Mouse (Mus musculus): ENCODE measurements around the gene Tbl1xr1. TPM values are rescaled to one million over a fixed set of nuclear protein-coding genes. Genes with fewer than 3 reads are reported as not detected.
A peak's percentile ranks its signal among the peaks of the same experiment; 100 is the strongest.

The Tbl1xr1 gene
- polyA plus RNA-seq, 1 experiment from 2014 or later = 6.9 TPM

GRCm38 (mm10) chr3:22131277-22131676, 54.8 kb downstream of the Tbl1xr1 start:
- 39% methylated on average over 2 of the region's 2 CpGs for WGBS (ENCODE audit: insufficient replicate concordance)
- Histone ChIP-seq H3K4me3 (ENCODE audit: low read depth, low read length) (no peak overlapping the region), H3K27ac (ENCODE audit: low read length) (no peak overlapping the region), H3K36me3 (ENCODE audit: control insufficient read depth, insufficient read depth) (no peaks in the 10 kb centered on the region), H3K9ac (ENCODE audit: low read depth, low read length) (no peak overlapping the region), H3K4me2 (ENCODE audit: low read depth, low read length) (no peak overlapping the region), H3K4me1 (ENCODE audit: control insufficient read depth, low read depth, low read length) (no peaks in the 10 kb centered on the region), H3K9me3 (replicated peaks; ENCODE audit: control insufficient read depth, low read length) (no peaks in the 10 kb centered on the region), H3K27me3 (ENCODE audit: control insufficient read depth, insufficient read depth, low read depth, low read length) (no peaks in the 10 kb centered on the region)
- no peak for ATAC-seq (ENCODE audit: low read depth)

- 84% methylated on average over 7 of the region's 7 CpGs for WGBS (ENCODE audit: insufficient replicate concordance)
- no peaks in the 10 kb centered on the region for H3K36me3 ChIP-seq (ENCODE audit: control insufficient read depth, insufficient read depth)
- ATAC-seq (ENCODE audit: low read depth) = no peak
Observed at GRCm38 (mm10) chr3:22133626-22134025, 57.2 kb downstream of the Tbl1xr1 start.

GRCm38 (mm10) chr3:22137793-22138579, 61.5 kb downstream of the Tbl1xr1 start:
- WGBS (ENCODE audit: insufficient replicate concordance) = 46% methylated on average over 9 of the region's 9 CpGs

More at GRCm38 (mm10) chr3:22133626-22134025, 57.2 kb downstream of the Tbl1xr1 start:
- no peak overlapping the region for H3K27ac ChIP-seq (ENCODE audit: low read length)
- H3K4me3 ChIP-seq (ENCODE audit: low read depth, low read length) = no peak overlapping the region
- H3K9ac ChIP-seq (ENCODE audit: low read depth, low read length) = no peak overlapping the region
- H3K4me2 ChIP-seq (ENCODE audit: low read depth, low read length) = no peak overlapping the region
- no peaks in the 10 kb centered on the region; the same call in 1 of the 2 replicates for H3K4me1 ChIP-seq (ENCODE audit: control insufficient read depth, low read depth, low read length)
- no peaks in the 10 kb centered on the region for H3K27me3 ChIP-seq (ENCODE audit: control insufficient read depth, insufficient read depth, low read depth, low read length)
- H3K9me3 ChIP-seq (replicated peaks; ENCODE audit: control insufficient read depth, low read length) = no peaks in the 10 kb centered on the region

GRCm38 (mm10) chr3:22138580-22139099, 62.2 kb downstream of the Tbl1xr1 start:
- Histone ChIP-seq H3K36me3 (ENCODE audit: control insufficient read depth, insufficient read depth) (no peaks in the 10 kb centered on the region), H3K27me3 (ENCODE audit: control insufficient read depth, insufficient read depth, low read depth, low read length) (no peaks in the 10 kb centered on the region), H3K9me3 (replicated peaks; ENCODE audit: control insufficient read depth, low read length) (no peaks in the 10 kb centered on the region), H3K9ac (ENCODE audit: low read depth, low read length) (no peak overlapping the region), H3K4me1 (ENCODE audit: control insufficient read depth, low read depth, low read length) (no peaks in the 10 kb centered on the region; the same call in 1 of the 2 replicates), H3K27ac (ENCODE audit: low read length) (no peak overlapping the region), H3K4me3 (ENCODE audit: low read depth, low read length) (no peak overlapping the region), H3K4me2 (ENCODE audit: low read depth, low read length) (no peak overlapping the region)
- no peak for ATAC-seq (ENCODE audit: low read depth)
- WGBS (ENCODE audit: insufficient replicate concordance) = 23% methylated on average over 2 of the region's 2 CpGs

More at GRCm38 (mm10) chr3:22137793-22138579, 61.5 kb downstream of the Tbl1xr1 start:
- H3K4me3 ChIP-seq (ENCODE audit: low read depth, low read length) = no peak overlapping the region
- ATAC-seq (ENCODE audit: low read depth) = no peak
- no peaks in the 10 kb centered on the region for H3K9me3 ChIP-seq (replicated peaks; ENCODE audit: control insufficient read depth, low read length)
- H3K36me3 ChIP-seq (ENCODE audit: control insufficient read depth, insufficient read depth) = no peaks in the 10 kb centered on the region
- H3K9ac ChIP-seq (ENCODE audit: low read depth, low read length) = no peak overlapping the region
- no peaks in the 10 kb centered on the region; the same call in 1 of the 2 replicates for H3K4me1 ChIP-seq (ENCODE audit: control insufficient read depth, low read depth, low read length)
- H3K27me3 ChIP-seq (ENCODE audit: control insufficient read depth, insufficient read depth, low read depth, low read length) = no peaks in the 10 kb centered on the region
- H3K4me2 ChIP-seq (ENCODE audit: low read depth, low read length) = no peak overlapping the region
- H3K27ac ChIP-seq (ENCODE audit: low read length) = no peak overlapping the region

- H3K4me3 ChIP-seq (ENCODE audit: low read depth, low read length) = no peak overlapping the region
- no peak overlapping the region for H3K4me2 ChIP-seq (ENCODE audit: low read depth, low read length)
- H3K4me1 ChIP-seq (ENCODE audit: control insufficient read depth, low read depth, low read length) = no peaks in the 10 kb centered on the region; the same call in 1 of the 2 replicates
- ATAC-seq (ENCODE audit: low read depth) = no peak
- WGBS (ENCODE audit: insufficient replicate concordance) = 63% methylated on average over 3 of the region's 3 CpGs
- no peak overlapping the region for H3K27ac ChIP-seq (ENCODE audit: low read length)
- no peaks in the 10 kb centered on the region for H3K9me3 ChIP-seq (replicated peaks; ENCODE audit: control insufficient read depth, low read length)
- H3K27me3 ChIP-seq (ENCODE audit: control insufficient read depth, insufficient read depth, low read depth, low read length) = no peaks in the 10 kb centered on the region
- no peak overlapping the region for H3K9ac ChIP-seq (ENCODE audit: low read depth, low read length)
- H3K36me3 ChIP-seq (ENCODE audit: control insufficient read depth, insufficient read depth) = no peaks in the 10 kb centered on the region
Observed at GRCm38 (mm10) chr3:22140111-22140658, 63.7 kb downstream of the Tbl1xr1 start.

- Histone ChIP-seq H3K9me3 (replicated peaks; ENCODE audit: control insufficient read depth, low read length) (no peaks in the 10 kb centered on the region), H3K27me3 (ENCODE audit: control insufficient read depth, insufficient read depth, low read depth, low read length) (no peaks in the 10 kb centered on the region), H3K36me3 (ENCODE audit: control insufficient read depth, insufficient read depth) (no peaks in the 10 kb centered on the region), H3K4me1 (ENCODE audit: control insufficient read depth, low read depth, low read length) (no peaks in the 10 kb centered on the region; the same call in 1 of the 2 replicates), H3K9ac (ENCODE audit: low read depth, low read length) (no peak overlapping the region), H3K4me2 (ENCODE audit: low read depth, low read length) (no peak overlapping the region), H3K4me3 (ENCODE audit: low read depth, low read length) (no peak overlapping the region), H3K27ac (ENCODE audit: low read length) (no peak overlapping the region)
- no peak for ATAC-seq (ENCODE audit: low read depth)
- 28% methylated on average over 6 of the region's 6 CpGs for WGBS (ENCODE audit: insufficient replicate concordance)
Observed at GRCm38 (mm10) chr3:22141984-22142719, 65.7 kb downstream of the Tbl1xr1 start.

- Histone ChIP-seq H3K4me3 (ENCODE audit: low read depth, low read length) (no peak overlapping the region), H3K4me1 (ENCODE audit: control insufficient read depth, low read depth, low read length) (no peaks in the 10 kb centered on the region; the same call in 1 of the 2 replicates), H3K27ac (ENCODE audit: low read length) (no peak overlapping the region), H3K9me3 (replicated peaks; ENCODE audit: control insufficient read depth, low read length) (no peaks in the 10 kb centered on the region), H3K27me3 (ENCODE audit: control insufficient read depth, insufficient read depth, low read depth, low read length) (no peaks in the 10 kb centered on the region), H3K9ac (ENCODE audit: low read depth, low read length) (no peak overlapping the region), H3K36me3 (ENCODE audit: control insufficient read depth, insufficient read depth) (no peaks in the 10 kb centered on the region), H3K4me2 (ENCODE audit: low read depth, low read length) (no peak overlapping the region)
- ATAC-seq (ENCODE audit: low read depth) = no peak
- 54% methylated on average over 5 of the region's 5 CpGs for WGBS (ENCODE audit: insufficient replicate concordance)
Observed at GRCm38 (mm10) chr3:22142846-22143641, 66.6 kb downstream of the Tbl1xr1 start.

- Histone ChIP-seq H3K27me3 (ENCODE audit: control insufficient read depth, insufficient read depth, low read depth, low read length) (no peaks in the 10 kb centered on the region), H3K27ac (ENCODE audit: low read length) (no peak overlapping the region), H3K9me3 (replicated peaks; ENCODE audit: control insufficient read depth, low read length) (no peaks in the 10 kb centered on the region), H3K4me1 (ENCODE audit: control insufficient read depth, low read depth, low read length) (no peaks in the 10 kb centered on the region; the same call in 1 of the 2 replicates), H3K9ac (ENCODE audit: low read depth, low read length) (no peak overlapping the region), H3K4me2 (ENCODE audit: low read depth, low read length) (no peak overlapping the region), H3K36me3 (ENCODE audit: control insufficient read depth, insufficient read depth) (no peaks in the 10 kb centered on the region), H3K4me3 (ENCODE audit: low read depth, low read length) (no peak overlapping the region)
- peak; percentile 39; the same call in 1 of the 2 replicates for ATAC-seq (ENCODE audit: low read depth)
- WGBS (ENCODE audit: insufficient replicate concordance) = 64% methylated on average over 2 of the region's 2 CpGs
Observed at GRCm38 (mm10) chr3:22144255-22144654, 67.8 kb downstream of the Tbl1xr1 start.
